Mouse (Mus musculus) kidney, postnatal 4 days (tissue): ENCODE measurements at regions not wholly inside any gene's neighbourhood (a gene's known extent, or its start where the extent isn't known, plus 50 kb on each side); places are given as distances from the start of the nearest gene placed in this dataset.

Source experiments
- DNase-seq, 2 experiments: peaks; one replicate each; pipeline ENCODE4 v3.0.0; 2021; ENCODE audit warnings: mixed read lengths in 2 of 2

- no peak for DNase-seq
Observed at GRCm38 (mm10) chr9:83059083-83059482, 83.8 kb upstream of the Phip start.

GRCm38 (mm10) chr9:83056208-83056607, 80.9 kb upstream of the Phip start:
- DNase-seq, result no peak

- no peak for DNase-seq
Observed at GRCm38 (mm10) chr9:83051666-83052065, 76.3 kb upstream of the Phip start.

DNA sequence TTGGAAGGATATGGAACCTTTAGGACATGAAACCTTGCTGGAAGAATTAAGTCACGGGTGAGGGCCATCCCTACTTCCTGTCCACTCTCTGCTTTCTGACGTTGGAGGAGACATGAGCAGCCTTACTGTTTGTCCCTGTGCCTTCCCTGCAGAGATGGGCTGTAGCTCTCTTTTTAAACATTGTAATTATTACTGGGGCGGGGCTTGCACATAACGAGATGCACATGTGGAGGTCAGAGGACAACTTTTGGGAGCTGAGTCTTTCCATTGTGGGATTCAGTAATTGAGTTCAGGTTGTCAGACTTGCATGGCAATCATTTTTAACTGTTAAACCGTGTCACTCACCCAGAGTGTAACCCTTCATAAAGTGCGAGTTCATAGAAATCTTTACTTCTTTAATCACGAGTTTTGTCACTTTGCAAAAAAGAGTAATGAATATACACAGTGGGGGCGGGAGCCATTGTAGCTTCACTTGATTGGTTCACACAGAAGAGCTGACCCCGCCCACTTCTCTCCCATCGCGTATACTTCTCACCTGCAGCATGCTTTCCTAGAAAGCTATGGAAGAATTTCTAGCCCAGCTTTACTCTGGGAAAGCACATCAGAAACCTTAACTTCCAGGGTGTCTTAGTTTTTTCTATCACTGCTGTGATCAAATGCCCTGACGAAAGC, 72.4 kb upstream of the Phip start:
- peak in 1 of 2 experiments; percentile 4 for DNase-seq

DNA sequence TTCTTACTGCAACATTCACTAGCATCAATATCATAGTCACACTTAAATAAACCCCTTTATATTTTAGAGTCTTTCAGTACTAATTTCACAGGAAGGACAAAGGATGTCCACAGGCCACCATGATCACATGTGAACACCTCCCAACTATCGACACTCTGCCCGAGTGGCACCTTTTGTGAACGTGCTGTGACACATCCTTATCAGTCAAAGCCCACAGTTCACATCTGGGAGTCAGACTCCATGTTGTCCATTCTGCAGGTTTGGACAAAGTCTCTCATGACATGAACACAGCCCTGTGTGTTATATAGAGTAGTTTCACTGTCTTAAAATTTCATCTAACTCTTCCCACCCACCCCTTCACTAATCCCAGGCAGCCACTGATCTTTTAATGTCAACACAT, 70.7 kb upstream of the Phip start:
- no peak for DNase-seq

DNA sequence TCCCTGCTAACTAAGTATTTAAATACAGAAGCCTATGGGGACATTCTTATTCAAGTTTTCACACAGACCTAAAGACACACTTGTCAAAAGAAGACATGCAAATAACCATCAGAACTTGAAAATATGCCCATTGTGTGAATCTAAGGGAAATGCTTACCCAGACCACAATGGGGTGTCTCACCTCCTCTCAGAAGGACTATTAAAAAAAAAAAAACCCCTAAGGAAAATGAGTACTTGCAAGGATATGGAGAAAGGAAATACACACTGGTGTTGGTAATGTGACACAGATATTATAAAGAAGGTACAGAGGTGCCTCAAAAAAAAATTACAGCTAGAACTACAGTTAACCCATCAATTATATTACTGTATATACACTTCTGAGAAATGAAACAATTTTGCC, 68.5 kb upstream of the Phip start:
- no peak for DNase-seq

DNA sequence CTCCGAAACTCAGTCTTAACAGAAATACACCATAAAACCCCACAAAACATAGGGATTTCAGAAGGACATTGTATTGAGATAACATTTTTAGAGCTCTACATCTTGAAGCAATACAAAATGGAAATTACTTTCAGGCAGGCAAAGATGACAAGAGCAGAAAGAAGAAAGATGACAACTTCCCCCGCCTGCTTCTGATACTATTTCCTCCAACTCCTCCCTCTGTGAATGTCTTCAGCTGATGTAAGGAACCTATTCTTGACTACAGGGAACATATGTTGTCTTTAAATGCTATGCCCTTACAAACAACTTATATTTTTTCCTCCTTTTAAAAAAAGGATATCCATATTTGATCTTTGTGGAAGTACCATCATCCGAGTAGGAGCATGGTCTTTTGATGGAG, 66.0 kb upstream of the Phip start:
- DNase-seq, result no peak

DNA sequence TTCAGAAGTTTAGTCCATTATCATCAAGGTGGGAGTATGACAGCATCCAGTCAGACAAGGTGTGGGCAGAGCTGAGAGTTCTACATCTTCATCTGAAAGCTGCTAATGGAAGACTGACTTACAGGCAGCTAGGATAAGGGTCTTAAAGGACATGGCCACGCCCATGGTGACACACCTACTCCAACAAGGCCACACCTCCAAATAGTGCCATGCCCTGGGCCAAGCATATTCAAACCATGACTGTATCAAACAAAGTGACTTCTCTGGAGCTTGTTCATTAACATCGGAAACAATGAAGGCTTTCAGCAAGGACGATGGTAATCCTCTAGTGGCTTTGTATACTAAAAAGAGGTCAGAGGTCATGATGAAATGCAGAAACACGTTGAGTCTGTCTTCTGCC, 65.4 kb upstream of the Phip start:
- DNase-seq, result no peak

- no peak for DNase-seq
Observed at GRCm38 (mm10) chr9:83037261-83038119, 62.2 kb upstream of the Phip start.
